Mouse (Mus musculus) midbrain, embryonic 15.5 days (tissue): ENCODE data around the gene Gm614. TPM values are rescaled to one million over a fixed set of nuclear protein-coding genes. Genes with fewer than 3 reads are reported as not detected.
A peak's percentile ranks its signal among the peaks of the same experiment; 100 is the strongest.

Source experiments
- ATAC-seq: fragments of 200-750 bp; cut with Nextera tagmentation; replicated peaks from 2 replicates; pipeline ENCODE4 v1.8.0; 2017; ENCODE audit warnings: moderate TSS enrichment
- H3K27ac ChIP-seq: fragments of 300-500 bp; sonication (generic); 2 replicates; pipeline ENCODE4 v1.5.1; 2015; ENCODE audit warnings: mild to moderate bottlenecking, inconsistent platforms
- H3K27me3 ChIP-seq: fragments of 300-500 bp; sonication (generic); replicated peaks from 2 replicates; pipeline ENCODE4 v1.6.1; 2015; ENCODE audit warnings: inconsistent platforms
- H3K36me3 ChIP-seq: fragments of 300-500 bp; sonication (generic); replicated peaks from 2 replicates; pipeline ENCODE4 v1.6.1; 2015; ENCODE audit warnings: inconsistent platforms
- H3K4me1 ChIP-seq: fragments of 300-500 bp; sonication (generic); 2 replicates; pipeline ENCODE4 v1.6.1; 2015; ENCODE audit warnings: inconsistent platforms
- H3K4me2 ChIP-seq: fragments of 300-500 bp; sonication (generic); 2 replicates; pipeline ENCODE4 v1.6.1; 2015; ENCODE audit warnings: inconsistent platforms, mild to moderate bottlenecking, moderate library complexity
- H3K4me3 ChIP-seq: fragments of 300-500 bp; sonication (generic); 2 replicates; pipeline ENCODE4 v1.5.1; 2015; ENCODE audit warnings: mild to moderate bottlenecking, inconsistent platforms
- H3K9ac ChIP-seq: fragments of 300-500 bp; sonication (generic); 2 replicates; pipeline ENCODE4 v1.6.1; 2015; ENCODE audit warnings: mild to moderate bottlenecking, inconsistent platforms
- H3K9me3 ChIP-seq: fragments of 300-500 bp; sonication (generic); 2 replicates; pipeline ENCODE4 v1.6.1; 2016; ENCODE audit warnings: inconsistent platforms
- WGBS: fragments of 180-500 bp; shearing (Covaris S2); methylation state at CpG from one replicate; pipeline ENCODE4 v1.1.7; 2015; ENCODE audit warnings: mixed read lengths; 5-methylcytosine and 5-hydroxymethylcytosine counted together
- polyA plus RNA-seq: library from polyadenylated mRNA; unstranded; fragments of >200 nt; fragmentation: Nextera tagmentation; extraction: Ambion mirVana; gene quantifications from 2 replicates; pipeline ENCODE4 v1.2.1, GENCODE M21; 2015

The Gm614 gene
- polyA plus RNA-seq, 1 experiment from 2014 or later, result not detected

GRCm38 (mm10) chrX:101245011-101245410 is 18.8 kb downstream of the Gm614 start:
- Histone ChIP-seq H3K4me1 (no peaks in the 10 kb centered on the region), H3K4me2 (no peak overlapping the region), H3K36me3 (no peaks in the 10 kb centered on the region), H3K9ac (no peak overlapping the region), H3K27ac (no peak overlapping the region), H3K4me3 (no peak overlapping the region), H3K27me3 (no peaks in the 10 kb centered on the region), H3K9me3 (no peaks in the 10 kb centered on the region)
- ATAC-seq, result no peak
- WGBS, result 8% methylated on average over 1 of the region's 1 CpGs

DNA sequence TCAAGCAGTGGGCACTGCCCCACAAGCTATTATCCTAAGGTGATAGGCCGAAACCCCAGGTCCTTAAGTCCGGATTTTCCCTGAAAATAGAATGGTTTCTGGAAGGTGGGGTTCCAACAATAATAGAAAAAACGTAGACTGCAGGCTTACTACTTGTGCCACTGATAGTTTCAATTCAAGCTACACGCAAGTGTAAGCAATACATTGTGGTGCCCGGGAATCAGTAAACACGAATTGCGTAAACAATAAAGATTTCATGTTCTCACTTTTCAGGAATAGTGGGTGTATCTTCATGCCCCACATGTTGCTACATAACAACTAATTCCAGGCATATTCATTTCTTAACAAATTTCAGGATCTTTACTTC is 41.0 kb downstream of the Gm614 start:
- H3K9me3 ChIP-seq, result no peaks in the 10 kb centered on the region
- H3K27me3 ChIP-seq, result no peaks in the 10 kb centered on the region; the same call in 1 of the 2 replicates
- H3K4me1 ChIP-seq, result peaks cover 9% of the 10 kb centered on the region
- H3K27ac ChIP-seq, result peak overlapping the region; percentile 76
- H3K4me2 ChIP-seq, result peak overlapping the region; percentile 50
- no peak overlapping the region for H3K9ac ChIP-seq
- H3K36me3 ChIP-seq, result no peaks in the 10 kb centered on the region
- H3K4me3 ChIP-seq, result peak overlapping the region; percentile 58
- 26% methylated on average over 7 of the region's 7 CpGs for WGBS
- ATAC-seq, result no peak

GRCm38 (mm10) chrX:101221834-101222795 is 41.7 kb downstream of the Gm614 start, which contains the start of gene Snx12:
Snx12 (minus strand) TSS chrX:101222563.
- peak within 1 kb of the TSS; percentile 55 for H3K4me2 ChIP-seq

More at GRCm38 (mm10) chrX:101221834-101222795, 41.7 kb downstream of the Gm614 start, which contains the start of gene Snx12:
- H3K27ac ChIP-seq, result peak within 1 kb of the TSS; percentile 85
- H3K27me3 ChIP-seq, result no peaks in the 10 kb centered on the region; the same call in 1 of the 2 replicates
- peak; percentile 99 for ATAC-seq
- no peaks in the 10 kb centered on the region for H3K9me3 ChIP-seq
- peak within 1 kb of the TSS; percentile 58 for H3K4me3 ChIP-seq
- H3K4me1 ChIP-seq, result peaks cover 9% of the 10 kb centered on the region
- no peaks in the 10 kb centered on the region for H3K36me3 ChIP-seq
- peak within 1 kb of the TSS; percentile 53 for H3K9ac ChIP-seq
- 18% methylated on average over 55 of the region's 55 CpGs for WGBS

Other genes starting within 250 kb of the Gm614 start
- 0.09 TPM in 1 of 2 replicates, not detected in the other for gene Tex11, start 204.3 kb downstream of the Gm614 start, polyA plus RNA-seq
- 6.2 and 6.5 TPM in 2 replicates for gene Slc7a3, start 178.0 kb downstream of the Gm614 start, polyA plus RNA-seq
- 45.1 and 46.4 TPM in 2 replicates for gene Snx12, start 41.4 kb downstream of the Gm614 start, polyA plus RNA-seq
- 0.97 TPM in 2 replicates for gene Foxo4, start 9.5 kb downstream of the Gm614 start, polyA plus RNA-seq
- 6.7 and 7.2 TPM in 2 replicates for gene Il2rg, start 4.3 kb upstream of the Gm614 start, polyA plus RNA-seq
- not detected in 2 replicates for gene Gm20489, start 5.0 kb upstream of the Gm614 start, polyA plus RNA-seq
- 26.6 and 29.1 TPM in 2 replicates for gene Med12, start 10.0 kb upstream of the Gm614 start, polyA plus RNA-seq
- 89.5 and 90.3 TPM in 2 replicates for gene Nlgn3, start 35.2 kb upstream of the Gm614 start, polyA plus RNA-seq
- 1.0 and 1.1 TPM in 2 replicates for gene Gjb1, start 112.4 kb upstream of the Gm614 start, polyA plus RNA-seq
- 94.3 and 102 TPM in 2 replicates for gene Zmym3, start 156.9 kb upstream of the Gm614 start, polyA plus RNA-seq
- 335 and 336 TPM in 2 replicates for gene Nono, start 165.3 kb upstream of the Gm614 start, polyA plus RNA-seq
- 1.5 and 1.6 TPM in 2 replicates for gene Itgb1bp2, start 185.1 kb upstream of the Gm614 start, polyA plus RNA-seq